Mouse (Mus musculus): ENCODE measurements at regions not wholly inside any gene's neighbourhood (a gene's known extent, or its start where the extent isn't known, plus 50 kb on each side); places are given as distances from the start of the nearest gene placed in this dataset.

DNA sequence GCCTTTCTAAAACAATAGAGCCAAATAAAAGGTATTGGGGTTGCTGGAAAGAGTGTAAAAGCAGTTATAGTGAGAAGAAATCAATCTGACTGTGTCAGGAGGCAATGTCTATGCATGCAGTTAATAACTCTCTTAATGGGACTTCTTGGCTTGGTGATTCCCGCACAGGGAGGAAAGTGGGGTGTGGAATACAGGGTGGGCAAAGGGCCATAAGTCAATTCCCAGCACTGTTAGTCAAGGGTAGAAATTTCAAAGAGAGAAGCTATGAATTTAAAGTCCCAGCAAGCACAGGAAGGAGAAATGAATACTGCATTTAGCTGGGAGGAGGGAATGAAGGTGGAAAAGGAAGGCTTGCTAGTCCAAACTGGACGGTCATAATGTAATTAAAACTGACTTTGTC lies 183.0 kb upstream of the Tle1 start:
- ATAC-seq (replicated peaks in 1 of 2; ENCODE audit: insufficient read depth in 1 of 2, low FRiP score in 2 of 2, low TSS enrichment in 1 of 2, low read depth in 1 of 2, poor library complexity in 2 of 2, severe bottlenecking in 2 of 2): no peak

DNA sequence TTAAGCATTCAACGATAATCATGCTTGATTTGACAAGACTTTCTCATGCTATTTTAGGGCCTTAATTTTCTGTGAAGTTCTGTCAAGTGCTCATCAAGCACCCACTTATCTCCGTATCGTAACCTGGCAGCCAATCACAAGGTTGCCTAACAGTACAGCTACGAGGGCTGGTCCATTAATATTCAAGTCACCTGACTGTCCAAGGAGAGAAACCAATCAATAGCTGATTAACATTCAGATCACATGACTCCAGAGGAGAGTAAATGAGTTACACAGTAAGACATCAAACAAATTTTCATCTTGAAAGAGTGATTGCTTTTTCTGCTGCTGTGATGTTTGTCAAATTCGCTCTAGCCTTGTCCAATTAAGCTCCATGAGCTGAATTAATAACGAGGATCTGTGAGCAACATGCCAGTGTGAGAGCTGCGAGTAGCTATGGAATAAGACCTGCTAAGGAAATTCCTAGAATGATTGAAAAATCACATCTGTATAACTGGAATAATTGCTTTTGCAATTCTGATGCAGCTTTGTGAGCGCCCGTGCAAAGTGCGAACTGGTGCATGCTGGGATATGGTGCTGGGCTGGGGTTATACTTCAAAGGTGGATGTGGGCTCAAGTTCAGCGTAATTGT lies 181.9 kb upstream of the Tle1 start:
- ATAC-seq (replicated peaks in 1 of 2; ENCODE audit: insufficient read depth in 1 of 2, low FRiP score in 2 of 2, low TSS enrichment in 1 of 2, low read depth in 1 of 2, poor library complexity in 2 of 2, severe bottlenecking in 2 of 2): no peak

GRCm38 (mm10) chr4:72381742-72382141 lies 181.0 kb upstream of the Tle1 start:
- no peak for ATAC-seq (replicated peaks in 1 of 2; ENCODE audit: insufficient read depth in 1 of 2, low FRiP score in 2 of 2, low TSS enrichment in 1 of 2, low read depth in 1 of 2, poor library complexity in 2 of 2, severe bottlenecking in 2 of 2)

DNA sequence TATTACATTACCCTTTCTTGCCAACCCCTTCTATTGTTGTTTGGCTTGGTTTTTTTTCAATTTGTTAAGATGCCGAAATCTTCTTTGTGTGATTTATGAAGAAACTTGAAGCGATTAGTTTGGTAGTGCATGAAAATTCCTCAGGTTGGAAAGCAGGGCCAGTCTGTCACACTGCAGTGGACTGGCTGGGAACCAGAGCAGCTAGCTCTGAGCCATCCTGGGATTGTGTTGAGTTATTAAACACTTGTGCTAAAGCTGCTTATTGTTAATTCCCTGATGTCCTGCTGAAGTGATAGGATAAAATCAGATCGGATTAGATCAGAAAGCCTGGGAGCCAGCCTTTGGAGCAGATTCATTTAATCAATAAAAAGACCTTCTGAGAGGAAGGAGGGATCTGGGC lies 180.4 kb upstream of the Tle1 start:
- no peak for ATAC-seq (replicated peaks in 1 of 2; ENCODE audit: insufficient read depth in 1 of 2, low FRiP score in 2 of 2, low TSS enrichment in 1 of 2, low read depth in 1 of 2, poor library complexity in 2 of 2, severe bottlenecking in 2 of 2)

DNA sequence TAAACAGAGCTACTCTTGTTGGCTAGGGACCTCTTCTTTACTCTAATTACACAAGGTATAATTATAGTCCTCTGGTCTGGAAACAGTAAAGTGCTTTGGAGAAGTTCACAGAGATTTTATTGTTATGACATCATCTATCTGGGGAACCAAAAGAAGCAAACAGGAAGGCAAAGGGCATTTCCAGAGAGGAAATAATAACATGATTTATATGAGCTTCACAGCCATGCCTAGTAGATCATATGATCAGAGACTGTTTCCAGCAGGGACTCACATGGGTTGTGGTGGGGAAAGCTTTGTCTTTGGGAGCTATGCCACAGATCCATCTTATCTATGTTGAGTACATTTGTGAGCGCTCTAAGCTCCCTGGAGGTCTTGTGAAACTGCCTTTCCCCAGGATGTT lies 178.8 kb upstream of the Tle1 start:
- no peak for ATAC-seq (replicated peaks in 1 of 2; ENCODE audit: insufficient read depth in 1 of 2, low FRiP score in 2 of 2, low TSS enrichment in 1 of 2, low read depth in 1 of 2, poor library complexity in 2 of 2, severe bottlenecking in 2 of 2)

GRCm38 (mm10) chr4:72379011-72379410 lies 178.3 kb upstream of the Tle1 start:
- no peak for ATAC-seq (replicated peaks in 1 of 2; ENCODE audit: insufficient read depth in 1 of 2, low FRiP score in 2 of 2, low TSS enrichment in 1 of 2, low read depth in 1 of 2, poor library complexity in 2 of 2, severe bottlenecking in 2 of 2)

- ATAC-seq (replicated peaks in 1 of 2; ENCODE audit: insufficient read depth in 1 of 2, low FRiP score in 2 of 2, low TSS enrichment in 1 of 2, low read depth in 1 of 2, poor library complexity in 2 of 2, severe bottlenecking in 2 of 2): no peak
These were observed 176.8 kb upstream of the Tle1 start for GRCm38 (mm10) chr4:72377520-72377919.

- ATAC-seq (replicated peaks in 1 of 2; ENCODE audit: insufficient read depth in 1 of 2, low FRiP score in 2 of 2, low TSS enrichment in 1 of 2, low read depth in 1 of 2, poor library complexity in 2 of 2, severe bottlenecking in 2 of 2): no peak
These were observed 151.3 kb upstream of the Tle1 start for GRCm38 (mm10) chr4:72351985-72352384.

- ATAC-seq (replicated peaks in 1 of 2; ENCODE audit: insufficient read depth in 1 of 2, low FRiP score in 2 of 2, low TSS enrichment in 1 of 2, low read depth in 1 of 2, poor library complexity in 2 of 2, severe bottlenecking in 2 of 2): no peak
These were observed 131.2 kb upstream of the Tle1 start for GRCm38 (mm10) chr4:72331882-72332281.

DNA sequence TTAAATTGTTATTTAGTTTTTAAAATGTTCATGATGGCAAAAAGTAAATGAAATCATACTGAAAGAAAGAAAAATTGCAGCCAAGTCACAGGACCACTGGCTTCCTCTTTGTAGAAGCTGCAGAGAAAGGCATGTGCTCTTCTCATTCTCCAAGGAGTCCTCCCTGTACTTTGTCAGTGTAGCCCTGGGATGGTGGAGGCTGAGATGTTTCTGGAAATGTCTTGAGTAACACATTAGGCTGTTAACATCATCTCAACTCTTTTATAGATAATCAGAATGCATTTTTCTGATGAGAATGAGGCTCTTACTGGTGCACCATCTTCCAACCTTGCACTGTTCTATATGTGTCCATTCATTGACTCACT lies 128.3 kb upstream of the Tle1 start:
- no peak for ATAC-seq (replicated peaks in 1 of 2; ENCODE audit: insufficient read depth in 1 of 2, low FRiP score in 2 of 2, low TSS enrichment in 1 of 2, low read depth in 1 of 2, poor library complexity in 2 of 2, severe bottlenecking in 2 of 2)

DNA sequence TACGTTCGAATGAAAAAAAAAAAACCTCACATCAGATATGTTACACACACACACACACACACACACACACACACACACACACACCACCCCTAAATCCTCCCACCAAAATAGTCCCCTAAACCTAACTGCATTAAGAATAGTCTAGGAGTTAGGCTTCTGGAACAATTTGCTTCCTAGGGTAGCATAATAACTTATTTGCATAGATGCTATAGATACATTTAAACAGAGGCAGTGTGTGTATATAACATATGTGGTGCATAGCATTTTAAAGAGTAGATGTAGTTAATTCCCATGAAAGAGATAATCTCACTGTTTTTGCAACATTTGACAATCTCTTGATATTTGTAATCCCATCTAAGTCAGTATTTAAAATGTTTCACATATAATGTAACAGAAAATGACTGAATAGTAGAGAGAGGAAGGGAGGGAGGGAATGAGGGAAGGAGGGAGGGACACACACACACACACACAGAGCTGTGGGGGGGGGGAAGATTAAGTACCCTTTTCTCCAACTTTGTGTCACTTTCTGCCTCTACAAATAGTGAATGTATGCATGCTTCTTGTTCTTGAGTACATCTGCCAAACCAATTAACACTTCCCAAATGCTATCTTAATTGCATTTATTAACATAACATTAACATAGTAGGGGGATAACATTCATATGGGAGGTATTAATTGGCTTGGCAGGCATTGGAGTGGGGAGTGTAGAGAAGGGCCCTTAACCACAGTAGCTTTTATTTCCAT lies 127.7 kb upstream of the Tle1 start:
- no peak for ATAC-seq (replicated peaks in 1 of 2; ENCODE audit: insufficient read depth in 1 of 2, low FRiP score in 2 of 2, low TSS enrichment in 1 of 2, low read depth in 1 of 2, poor library complexity in 2 of 2, severe bottlenecking in 2 of 2)

DNA sequence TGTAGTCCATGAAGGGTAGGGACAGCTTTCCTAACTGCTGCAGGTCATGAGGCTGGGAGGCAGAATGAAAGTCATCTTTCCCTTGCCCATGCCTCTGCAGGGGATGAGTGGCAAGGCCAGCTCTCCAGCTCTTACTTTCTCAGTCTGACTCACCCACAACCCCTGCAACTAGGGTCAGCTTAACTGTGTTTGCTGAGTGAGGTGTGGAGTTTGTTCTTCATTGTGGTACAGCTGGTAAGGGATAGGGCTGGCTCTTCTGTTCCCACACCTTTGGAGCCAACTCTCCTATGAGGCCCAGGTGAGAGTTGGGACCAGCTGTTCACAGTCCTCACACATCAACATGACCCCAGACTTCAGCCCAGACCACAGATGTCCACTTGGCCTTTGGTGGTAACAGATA lies 124.2 kb upstream of the Tle1 start:
- ATAC-seq (replicated peaks in 1 of 2; ENCODE audit: insufficient read depth in 1 of 2, low FRiP score in 2 of 2, low TSS enrichment in 1 of 2, low read depth in 1 of 2, poor library complexity in 2 of 2, severe bottlenecking in 2 of 2): no peak

DNA sequence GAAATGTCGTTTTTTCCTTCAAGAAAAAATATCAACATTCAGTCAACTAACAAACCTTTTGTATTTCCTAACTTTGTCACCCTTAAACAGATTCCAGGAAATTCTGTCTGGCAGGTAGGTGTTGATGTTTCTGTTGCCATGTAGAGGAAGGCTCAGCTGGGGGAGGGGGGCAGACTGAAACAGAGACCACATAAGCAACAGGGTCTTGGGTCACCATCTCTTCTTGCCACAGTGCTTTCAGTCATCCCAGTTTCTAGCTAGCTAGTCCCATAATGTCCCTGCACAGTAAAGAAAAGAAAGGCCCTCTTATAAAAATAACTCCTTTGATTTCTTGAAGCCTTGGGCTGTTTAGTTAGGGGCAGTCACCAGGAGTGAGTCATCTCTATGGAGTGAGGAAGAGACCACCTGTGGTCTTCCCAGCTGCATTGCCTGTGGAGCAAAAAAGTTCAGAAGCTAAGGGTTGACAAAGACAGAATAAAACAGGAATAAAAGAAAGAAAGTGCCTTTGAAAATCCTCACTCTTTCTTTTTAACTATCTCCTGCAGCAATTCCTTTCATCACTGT lies 84.5 kb upstream of the Tle1 start:
- no peak for ATAC-seq (replicated peaks in 1 of 2; ENCODE audit: insufficient read depth in 1 of 2, low FRiP score in 2 of 2, low TSS enrichment in 1 of 2, low read depth in 1 of 2, poor library complexity in 2 of 2, severe bottlenecking in 2 of 2)

DNA sequence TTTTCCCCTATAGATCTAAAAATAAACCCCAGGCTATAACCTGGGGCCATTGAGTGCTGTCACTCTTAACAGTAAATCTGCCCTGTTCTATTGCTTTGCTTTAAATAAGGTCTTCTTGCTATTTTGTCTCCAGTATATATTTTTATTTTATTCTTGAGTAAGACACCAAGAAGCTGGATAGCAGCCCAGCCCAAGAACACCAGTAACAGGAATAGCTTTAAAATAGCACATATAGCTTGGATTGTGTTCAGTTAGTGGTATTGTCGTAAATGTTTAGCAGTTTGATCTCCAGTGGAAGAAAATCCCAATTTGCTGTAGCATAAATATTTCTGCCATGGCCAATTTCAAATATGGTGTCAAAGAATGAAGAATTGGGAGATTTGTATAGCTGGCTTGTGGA lies 49.8 kb upstream of the Tle1 start:
- ATAC-seq (replicated peaks in 1 of 2; ENCODE audit: insufficient read depth in 1 of 2, low FRiP score in 2 of 2, low TSS enrichment in 1 of 2, low read depth in 1 of 2, poor library complexity in 2 of 2, severe bottlenecking in 2 of 2): no peak
